Mouse (Mus musculus) E14TG2a.4 (cell line): ENCODE data around the gene Gm20924.
"Not testable (repeated sequence)": the region's sequence is repeated elsewhere in the genome, so short reads cannot be mapped to it uniquely, and the experiment has no call there.

Source experiments
- H3K27me3 ChIP-seq: 2 replicates; pipeline ENCODE4 v1.6.1; 2014; ENCODE audit warnings: low read length, control low read depth; ENCODE audit not compliant: insufficient read depth
- H3K36me3 ChIP-seq: 2 replicates; pipeline ENCODE4 v1.6.1; 2014; ENCODE audit warnings: low read length, control low read depth; ENCODE audit not compliant: insufficient read depth
- H3K4me1 ChIP-seq: replicated peaks from 2 replicates; pipeline ENCODE4 v1.6.1; 2014; ENCODE audit warnings: low read depth, low read length, control low read depth
- H3K4me3 ChIP-seq: replicated peaks from 2 replicates; pipeline ENCODE4 v1.5.1; 2014; ENCODE audit warnings: mild to moderate bottlenecking, low read length
- H3K9me3 ChIP-seq: 2 replicates; pipeline ENCODE4 v1.6.1; 2014; ENCODE audit warnings: low read length, control low read depth

Gm20924 gene

GRCm38 (mm10) chrY:65207427-65207826 lies at the start of gene Gm20924:
Gene Gm20924 (minus strand): TSS chrY:65207527.
- H3K4me3 ChIP-seq, H3K36me3 ChIP-seq, H3K27me3 ChIP-seq, H3K9me3 ChIP-seq, H3K4me1 ChIP-seq: not testable (repeated sequence)
